Mouse (Mus musculus): Measurements from ENCODE around the gene Slc2a4. TPM values are rescaled to one million over a fixed set of nuclear protein-coding genes. Genes with fewer than 3 reads are reported as not detected.
A peak's percentile ranks its signal among the peaks of the same experiment; 100 is the strongest.

Slc2a4 gene
- polyA plus RNA-seq (2017; shearing (Covaris generic)): not detected

GRCm38 (mm10) chr11:69948066-69948762, at the start of gene Slc2a4:
Slc2a4 (minus strand) TSS chr11:69948188.
- ATAC-seq: peak; percentile 87

- ATAC-seq: no peak
These were observed 49.1 kb upstream of the Slc2a4 start for GRCm38 (mm10) chr11:69997070-69997509.

DNA sequence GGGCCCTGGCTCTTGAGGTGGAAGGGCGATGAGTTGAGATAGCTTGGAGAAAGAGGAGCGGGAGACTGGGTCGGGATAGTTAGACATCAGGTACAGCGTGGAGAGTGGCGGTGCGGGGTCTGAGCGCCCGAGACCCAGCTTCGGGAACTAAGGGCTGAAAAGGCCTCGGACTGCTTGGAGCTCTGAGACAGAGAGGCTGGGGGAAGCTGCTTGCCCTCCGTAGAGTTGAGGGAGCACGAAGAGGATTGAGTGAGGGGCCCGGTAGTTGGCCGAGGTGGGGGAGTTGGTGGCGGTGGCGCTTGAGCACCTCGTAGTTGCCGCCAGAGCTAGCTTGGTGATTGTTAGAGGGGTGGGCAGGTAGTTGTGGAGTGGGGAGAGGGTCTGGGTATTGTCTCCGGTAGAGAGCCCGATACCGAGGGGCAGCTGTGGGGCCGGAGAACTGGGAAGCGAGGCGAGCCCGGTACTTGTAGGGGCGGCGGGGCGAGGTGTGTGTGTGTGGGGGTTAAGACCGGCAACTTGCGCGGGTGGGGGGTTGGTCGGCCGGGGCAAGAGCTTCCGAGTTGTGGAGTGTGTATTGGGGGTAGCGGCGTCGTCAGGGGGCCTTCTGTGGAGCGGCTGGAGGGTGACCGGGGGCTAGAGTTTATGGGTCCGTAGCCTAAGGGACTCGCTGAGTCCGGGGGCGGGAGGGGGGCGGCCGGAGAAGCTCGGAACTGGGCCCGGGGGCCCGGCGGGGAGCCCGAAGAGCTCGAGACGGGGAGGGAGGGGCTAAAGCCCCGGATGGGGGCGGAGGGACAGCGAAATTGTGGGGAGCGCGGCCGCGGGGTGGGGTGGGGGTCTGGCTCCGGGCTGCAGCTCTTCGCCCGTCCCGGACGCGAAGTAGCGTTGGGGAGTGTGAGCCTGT, 48.4 kb upstream of the Slc2a4 start:
- ATAC-seq: no peak

- peak; percentile 70 for ATAC-seq
These were observed 47.5 kb upstream of the Slc2a4 start, which contains the start of gene Phf23 for GRCm38 (mm10) chr11:69995391-69995960. Phf23 (plus strand) TSS chr11:69995777.

DNA sequence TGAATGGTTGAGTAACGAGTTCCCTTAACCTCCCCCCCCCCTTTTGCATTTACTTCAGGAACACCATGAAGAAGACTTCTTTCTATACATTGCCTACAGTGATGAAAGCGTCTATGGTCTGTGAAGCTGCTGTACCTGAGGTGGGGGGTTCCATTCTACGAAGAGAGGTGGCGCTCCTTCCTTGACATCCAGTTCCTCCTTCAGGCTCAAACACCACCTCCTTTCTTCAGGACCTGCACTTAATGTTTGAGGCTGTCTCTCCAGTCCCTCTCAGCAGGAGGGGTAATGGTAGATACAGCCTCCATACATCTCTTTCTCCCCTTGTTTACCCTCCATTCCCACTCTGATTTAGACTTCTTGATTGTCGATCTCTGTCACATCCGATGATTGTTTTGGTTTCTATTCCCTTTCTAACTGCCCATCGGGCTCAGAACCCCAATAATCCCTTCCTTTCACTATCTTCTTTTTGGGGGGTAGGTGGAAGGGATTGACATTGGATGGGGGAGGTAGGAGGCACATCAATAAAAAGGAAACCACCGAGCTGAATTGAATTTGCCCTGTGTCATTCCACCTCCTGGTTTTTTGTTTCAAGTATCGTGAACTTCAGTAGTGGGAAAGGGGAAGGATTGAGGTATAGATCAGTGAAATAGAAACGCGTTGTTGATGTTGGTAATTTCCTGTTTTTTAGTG, 46.6 kb upstream of the Slc2a4 start:
- no peak for ATAC-seq

- ATAC-seq: no peak
These were observed 44.9 kb upstream of the Slc2a4 start for GRCm38 (mm10) chr11:69992932-69993331.

DNA sequence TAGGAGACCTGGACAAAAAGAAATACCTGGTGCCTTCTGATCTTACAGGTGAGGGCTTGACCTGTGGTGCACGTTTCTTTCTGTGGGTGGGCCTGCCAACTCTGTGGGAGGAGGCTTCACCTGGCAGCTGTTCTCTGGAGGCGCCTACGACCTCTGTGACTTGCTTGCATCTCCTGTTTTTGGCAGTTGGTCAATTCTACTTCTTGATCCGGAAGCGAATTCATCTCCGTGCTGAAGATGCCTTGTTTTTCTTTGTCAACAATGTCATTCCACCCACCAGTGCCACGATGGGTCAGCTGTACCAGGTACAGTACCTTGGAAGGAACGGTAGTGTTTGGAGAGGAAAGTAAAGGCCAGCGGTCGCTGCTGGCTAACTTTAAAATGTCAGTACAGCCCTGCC, 44.4 kb upstream of the Slc2a4 start:
- ATAC-seq: no peak

- ATAC-seq: no peak
These were observed 43.7 kb upstream of the Slc2a4 start for GRCm38 (mm10) chr11:69991711-69992110.

GRCm38 (mm10) chr11:69990850-69991691, 43.1 kb upstream of the Slc2a4 start, which contains the start of gene Gabarap:
Gabarap (plus strand) TSS chr11:69991143.
- peak; percentile 72 for ATAC-seq

DNA sequence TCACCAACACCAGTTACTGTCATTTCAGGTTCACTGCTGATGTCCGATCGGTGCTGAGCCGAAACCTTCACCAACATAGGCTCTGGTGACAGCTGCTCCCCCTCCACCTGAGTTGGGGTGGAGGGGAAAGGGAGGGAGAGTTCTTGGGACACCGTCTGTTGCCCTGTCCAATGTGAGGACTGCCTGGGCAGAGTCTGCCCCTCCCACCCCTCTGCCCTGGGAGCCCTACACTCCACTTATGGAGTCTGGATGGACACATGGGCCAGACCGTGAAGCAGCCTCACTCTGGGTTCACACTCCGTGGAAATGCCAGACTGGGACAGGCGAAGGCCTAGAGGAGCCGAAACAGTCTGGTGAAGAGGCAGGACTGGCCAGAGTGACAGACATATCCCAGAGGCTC, 42.0 kb upstream of the Slc2a4 start:
- no peak for ATAC-seq

DNA sequence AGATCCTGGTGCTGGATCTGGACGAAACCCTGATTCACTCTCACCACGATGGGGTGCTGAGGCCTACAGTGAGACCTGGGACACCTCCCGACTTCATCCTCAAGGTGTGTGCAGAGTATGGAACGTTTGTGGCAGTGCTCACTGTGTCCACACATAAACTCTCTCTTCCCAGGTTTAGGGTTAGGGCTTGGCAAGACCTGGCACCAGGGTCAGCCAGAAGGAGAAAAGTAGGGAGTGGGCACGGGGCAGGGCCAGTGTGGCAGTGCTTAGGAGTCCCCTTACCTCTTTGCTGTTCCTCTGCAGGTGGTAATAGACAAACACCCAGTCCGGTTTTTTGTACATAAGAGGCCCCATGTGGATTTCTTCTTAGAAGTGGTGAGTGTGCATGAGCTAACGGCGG, 36.4 kb upstream of the Slc2a4 start:
- ATAC-seq: no peak

DNA sequence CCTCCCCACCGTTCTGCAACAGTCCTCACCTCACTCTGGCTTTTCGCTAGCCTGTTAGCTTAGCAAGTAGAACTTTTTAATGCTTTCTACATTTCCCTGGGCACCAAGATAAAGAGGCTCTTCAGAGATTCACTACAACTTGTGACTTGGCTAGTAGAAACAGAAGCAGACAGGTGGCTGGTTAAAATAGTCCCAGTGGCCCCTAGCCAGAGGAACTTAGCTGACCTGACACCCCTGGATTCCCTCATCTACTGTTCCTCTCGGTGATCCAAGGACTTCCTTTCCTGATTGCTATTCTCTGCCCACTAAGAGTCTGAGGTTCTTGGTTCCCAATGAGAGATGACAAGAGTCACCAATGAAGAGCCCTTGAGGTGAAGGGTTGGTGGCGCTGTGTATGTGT, 35.4 kb upstream of the Slc2a4 start:
- no peak for ATAC-seq

GRCm38 (mm10) chr11:69982877-69983276, 34.9 kb upstream of the Slc2a4 start:
- ATAC-seq: no peak

- no peak for ATAC-seq
These were observed 34.2 kb upstream of the Slc2a4 start, which contains the start of gene Elp5 for GRCm38 (mm10) chr11:69982225-69982624. Elp5 (minus strand) TSS chr11:69982517.

DNA sequence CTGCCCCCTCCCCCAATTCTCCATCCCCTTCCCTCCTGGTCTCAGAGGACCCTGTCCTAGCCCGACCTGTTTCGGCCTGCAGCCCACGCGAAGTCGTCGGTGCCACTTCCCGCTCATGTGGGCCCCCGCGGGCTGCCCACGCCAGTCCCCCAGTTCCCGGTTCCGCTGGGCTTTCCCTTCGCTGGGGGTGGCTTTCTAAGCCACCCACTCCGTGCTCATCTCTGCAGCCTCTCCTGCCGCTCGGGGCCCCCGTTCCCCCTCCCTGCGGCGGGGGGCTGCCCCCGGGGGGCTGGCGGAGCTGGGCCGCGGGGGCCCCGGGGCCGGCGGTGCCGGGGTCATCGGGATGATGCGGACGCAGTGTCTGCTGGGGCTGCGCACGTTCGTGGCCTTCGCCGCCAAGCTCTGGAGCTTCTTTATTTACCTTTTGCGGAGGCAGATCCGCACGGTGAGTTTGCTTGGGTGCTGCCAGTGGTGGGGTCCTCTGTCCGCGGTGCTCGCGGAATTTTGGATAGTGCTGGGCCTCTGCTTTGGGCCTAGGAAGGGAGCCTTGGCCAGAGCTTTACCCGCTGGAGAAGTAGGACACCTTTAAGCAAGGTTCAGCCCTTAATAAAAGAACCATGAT, 33.3 kb upstream of the Slc2a4 start, which contains the start of gene Ctdnep1:
TSS of gene Ctdnep1 (plus strand) at position 16 of the 622 bp plus-strand sequence.
- ATAC-seq: peak; percentile 55

DNA sequence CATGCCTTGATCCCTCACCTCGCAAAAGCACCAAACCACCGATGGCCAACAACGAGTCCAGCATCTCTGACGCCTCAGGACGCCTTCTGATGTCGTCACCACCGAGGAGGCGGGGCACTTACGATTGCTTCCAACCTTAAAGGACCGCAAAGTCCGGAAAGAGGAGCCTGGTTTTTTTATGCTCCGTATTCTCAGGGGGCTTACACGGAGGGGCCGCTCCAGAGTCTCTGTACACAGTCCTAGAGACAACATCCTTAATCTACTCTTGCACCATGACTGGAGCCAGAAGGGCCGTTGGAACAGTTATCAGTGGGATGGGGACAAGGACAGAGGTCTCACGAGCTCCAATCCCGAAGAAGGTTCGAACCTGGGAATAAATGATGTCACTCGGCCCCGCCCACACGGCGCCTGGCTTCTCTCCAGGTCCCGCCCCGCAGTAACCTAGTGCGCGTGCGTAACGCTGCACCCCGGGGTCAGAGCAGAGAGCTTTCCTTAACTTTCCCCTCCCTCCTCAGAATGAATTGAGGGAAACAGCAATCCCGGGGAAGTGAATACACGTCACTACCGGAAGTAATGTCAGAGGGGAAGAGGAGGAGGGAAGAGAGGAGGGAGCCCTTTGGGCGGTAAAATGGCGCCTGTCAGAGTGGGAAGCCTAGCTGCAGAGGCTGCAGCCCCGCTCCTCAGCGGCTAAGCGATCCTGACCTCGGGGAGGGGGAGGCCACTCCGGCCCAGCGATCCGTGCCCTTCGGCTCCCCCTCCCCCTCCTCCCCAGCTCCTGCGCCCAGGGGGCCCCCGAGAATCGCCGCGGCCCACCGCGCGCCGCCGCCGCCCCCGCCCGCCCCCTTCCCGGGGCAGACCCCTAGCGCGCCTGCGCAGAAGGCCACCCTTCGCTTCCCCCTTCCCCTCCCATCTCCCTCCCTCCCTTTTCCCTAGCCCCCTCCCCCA, 32.5 kb upstream of the Slc2a4 start:
- ATAC-seq: peak; percentile 83

- ATAC-seq: no peak
These were observed 31.8 kb upstream of the Slc2a4 start for GRCm38 (mm10) chr11:69979827-69980195.

DNA sequence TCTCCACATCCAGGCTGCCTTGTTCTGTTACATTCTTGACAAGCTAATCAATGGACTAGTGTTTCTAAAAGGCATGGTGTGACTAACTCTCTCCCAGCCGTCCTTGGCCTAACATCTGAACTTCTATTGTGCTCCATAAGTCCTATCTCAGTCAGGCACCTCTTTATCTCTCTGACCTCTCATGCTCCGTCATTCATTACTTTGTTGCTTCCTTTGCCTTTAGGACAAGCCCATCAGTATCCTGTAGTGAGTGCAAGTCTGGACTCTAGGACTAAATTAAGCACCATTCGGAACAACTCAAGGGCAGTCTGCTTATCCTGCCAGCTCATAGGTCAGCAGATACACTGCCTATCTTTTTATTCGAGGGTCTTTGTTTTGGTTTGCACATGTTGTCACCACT, 28.3 kb upstream of the Slc2a4 start:
- no peak for ATAC-seq

- no peak for ATAC-seq
These were observed 26.9 kb upstream of the Slc2a4 start for GRCm38 (mm10) chr11:69974907-69975306.

- no peak for ATAC-seq
These were observed 22.8 kb upstream of the Slc2a4 start for GRCm38 (mm10) chr11:69970775-69971174.

Data from inflammation-experienced regulatory T-cells, adult 6 months (primary cell).